Mouse (Mus musculus): ENCODE measurements around the gene Slc51a.

- no peak for TF ChIP-seq CTCF (IDR thresholded peaks at IDR 0.05; ENCODE audit: low read depth)
- no peak for TF ChIP-seq EP300 (IDR thresholded peaks at IDR 0.05; ENCODE audit: low read depth)
Observed at GRCm38 (mm10) chr16:32512921-32513320, 25.2 kb upstream of the Slc51a start.

All from liver, embryonic 14.5 days (tissue).